Mouse (Mus musculus) erythroblast, embryonic 14.5 days (primary cell): ENCODE data around the gene Bud13.
"Not testable (repeated sequence)": the region's sequence is repeated elsewhere in the genome, so short reads cannot be mapped to it uniquely, and the experiment has no call there.

Experiments used
- GATA1 ChIP-seq: IDR thresholded peaks from 2 replicates; pipeline ENCODE4 v1.6.1; 2012; ENCODE audit warnings: low read length, inconsistent platforms, mixed read lengths
- TAL1 ChIP-seq: IDR thresholded peaks from 3 replicates; pipeline ENCODE4 v1.6.1; 2012; ENCODE audit warnings: low read length, inconsistent platforms, mixed read lengths

- not testable (repeated sequence) for TF ChIP-seq GATA1, TAL1
Observed at GRCm38 (mm10) chr9:46336294-46336693, 53.5 kb downstream of the Bud13 start.
